Mouse (Mus musculus): ENCODE measurements at regions not wholly inside any gene's neighbourhood (a gene's known extent, or its start where the extent isn't known, plus 50 kb on each side); places are given as distances from the start of the nearest gene placed in this dataset.

DNA sequence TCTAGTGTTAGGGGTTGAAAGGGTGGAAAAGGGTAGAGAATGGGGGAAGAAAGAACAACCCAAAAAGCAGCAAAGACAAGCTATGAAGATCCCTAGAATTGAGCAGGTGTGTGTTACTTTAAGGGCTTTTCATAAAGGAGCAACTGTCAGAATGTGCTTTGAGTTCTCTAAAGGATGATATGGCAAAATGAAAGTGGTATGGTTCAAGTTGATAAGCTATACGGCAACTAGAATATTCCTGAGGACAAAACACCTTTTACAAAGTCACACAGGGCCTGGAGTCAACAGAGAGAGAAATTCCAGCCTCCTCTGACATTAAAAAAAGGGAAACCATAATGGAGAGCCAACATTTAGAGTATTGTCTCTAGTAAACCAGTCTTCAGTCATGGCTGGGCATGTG, 320.6 kb upstream of the Pard3b start:
- DNase-seq (ENCODE audit: low spot score in 2 of 2): no peak

DNA sequence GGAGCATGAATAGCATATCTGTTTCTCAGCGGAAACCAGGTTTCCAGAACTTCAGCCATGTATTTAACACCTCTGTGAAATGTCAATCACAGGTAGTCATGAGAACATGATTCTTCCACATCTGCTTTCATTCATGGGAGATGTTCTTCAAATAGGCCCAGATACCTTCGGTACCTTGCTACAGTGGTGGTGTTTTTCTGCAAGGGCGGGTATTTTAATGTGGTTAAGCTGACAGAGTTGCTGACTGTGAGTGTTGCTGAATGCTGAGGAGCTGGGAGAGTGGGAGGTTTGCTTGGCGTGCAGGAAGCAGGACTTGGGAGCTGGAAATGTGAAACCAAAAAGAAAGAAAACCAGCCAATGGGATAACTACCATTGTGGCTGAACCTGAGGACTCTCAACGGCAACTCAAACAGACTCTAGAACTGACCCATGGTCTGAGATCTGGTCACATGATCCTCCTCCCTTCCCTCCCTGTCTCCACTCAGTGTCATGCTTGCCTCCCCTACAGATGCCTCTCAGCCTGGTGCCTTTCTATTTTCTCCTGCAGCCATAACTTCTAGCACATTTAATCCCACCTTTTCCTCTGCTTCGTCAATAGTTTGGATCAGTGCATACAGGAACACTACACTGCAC, 317.0 kb upstream of the Pard3b start:
- DNase-seq (ENCODE audit: low spot score in 2 of 2): no peak

DNA sequence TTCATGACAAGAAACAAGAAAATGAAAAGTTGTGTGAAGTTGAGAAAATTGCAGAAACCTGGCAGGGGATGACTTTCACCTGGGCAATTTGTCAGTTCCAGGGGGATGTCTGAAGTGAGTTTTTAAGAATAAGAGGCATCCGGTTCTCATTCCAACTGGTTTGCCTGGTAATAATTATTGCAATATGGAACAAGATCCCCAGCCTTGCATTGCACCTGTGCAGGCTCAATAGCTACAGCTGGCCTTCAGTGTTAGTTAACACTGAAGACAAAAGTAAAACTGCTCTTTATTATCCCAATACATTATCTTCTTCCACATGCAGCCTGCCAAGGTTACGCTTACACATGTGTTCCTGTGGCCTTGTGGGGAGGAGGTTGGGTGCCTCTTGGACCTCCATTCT, 307.2 kb upstream of the Pard3b start:
- DNase-seq (ENCODE audit: low spot score in 2 of 2): no peak

GRCm38 (mm10) chr1:61331906-61332305, 306.7 kb upstream of the Pard3b start:
- no peak for DNase-seq (ENCODE audit: low spot score in 2 of 2)

DNA sequence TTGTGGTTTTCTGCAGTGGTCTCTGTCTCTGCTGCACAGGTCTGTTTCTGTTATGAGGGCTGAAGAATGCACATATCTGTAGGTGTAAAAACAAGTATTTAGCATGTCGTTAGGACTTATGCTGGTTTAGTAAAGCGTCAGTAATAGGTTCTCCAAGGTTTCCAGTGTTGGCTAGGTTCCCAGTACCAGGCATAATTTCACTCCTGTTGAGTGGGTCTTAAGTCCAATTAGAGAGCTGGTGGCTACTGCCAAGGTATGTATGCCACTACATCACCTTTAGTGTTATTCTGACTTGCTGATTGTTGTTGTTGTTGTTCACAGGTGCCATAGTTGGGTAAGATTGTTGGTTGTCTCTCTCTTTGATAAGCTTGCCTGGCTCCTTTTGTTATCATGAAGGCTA, 302.3 kb upstream of the Pard3b start:
- no peak for DNase-seq (ENCODE audit: low spot score in 2 of 2)

- no peak for DNase-seq (ENCODE audit: low spot score in 2 of 2)
Measured at GRCm38 (mm10) chr1:61352921-61353320, 285.7 kb upstream of the Pard3b start.

GRCm38 (mm10) chr1:61353481-61353880, 285.1 kb upstream of the Pard3b start:
- DNase-seq (ENCODE audit: low spot score in 2 of 2): no peak

GRCm38 (mm10) chr1:61355241-61355640, 283.4 kb upstream of the Pard3b start:
- DNase-seq (ENCODE audit: low spot score in 2 of 2): no peak

DNA sequence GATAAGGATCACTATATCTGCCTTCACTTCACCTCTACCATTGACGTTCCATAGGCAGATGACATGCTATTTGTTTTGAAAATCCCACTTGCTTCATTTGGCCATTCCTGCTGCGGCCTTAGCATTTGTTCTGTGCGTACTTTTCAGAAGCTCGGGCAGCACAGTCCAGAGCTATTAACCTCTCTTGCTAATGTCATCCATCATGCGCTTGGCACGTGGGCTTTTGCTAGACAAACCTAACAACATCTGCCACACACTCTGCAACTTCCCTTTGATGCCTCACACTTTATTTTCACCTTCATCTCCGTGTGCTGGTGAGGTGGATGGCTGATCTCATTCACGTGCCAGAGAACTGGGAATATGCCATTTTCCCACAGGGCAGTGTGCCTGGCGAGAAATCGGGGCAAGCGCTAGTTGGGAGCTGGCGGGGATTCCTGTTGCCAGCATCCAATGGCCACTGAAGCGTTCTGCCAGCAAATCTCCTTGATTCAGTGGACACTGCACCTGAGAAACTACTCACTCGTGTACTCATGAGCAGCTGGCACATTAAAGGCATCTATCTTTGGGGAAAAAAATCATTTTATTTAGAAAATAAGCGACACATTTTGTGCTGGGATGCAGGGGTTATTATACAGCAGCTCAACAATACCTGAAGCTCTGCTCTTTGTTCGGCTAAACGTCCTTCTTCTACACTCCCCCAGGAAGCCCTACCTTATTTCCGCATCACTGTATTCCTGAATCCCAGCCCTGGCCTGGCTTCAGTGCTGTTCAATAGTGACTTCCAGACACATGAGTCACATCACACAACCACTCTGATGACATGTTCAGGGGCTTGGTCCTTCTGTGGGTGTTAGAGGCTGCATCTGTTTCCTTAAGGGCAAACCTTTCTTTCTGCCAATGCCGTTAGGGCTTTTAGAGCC, 279.4 kb upstream of the Pard3b start:
- no peak for DNase-seq (ENCODE audit: low spot score in 2 of 2)

GRCm38 (mm10) chr1:61372581-61372980, 266.0 kb upstream of the Pard3b start:
- DNase-seq (ENCODE audit: low spot score in 2 of 2): no peak

DNA sequence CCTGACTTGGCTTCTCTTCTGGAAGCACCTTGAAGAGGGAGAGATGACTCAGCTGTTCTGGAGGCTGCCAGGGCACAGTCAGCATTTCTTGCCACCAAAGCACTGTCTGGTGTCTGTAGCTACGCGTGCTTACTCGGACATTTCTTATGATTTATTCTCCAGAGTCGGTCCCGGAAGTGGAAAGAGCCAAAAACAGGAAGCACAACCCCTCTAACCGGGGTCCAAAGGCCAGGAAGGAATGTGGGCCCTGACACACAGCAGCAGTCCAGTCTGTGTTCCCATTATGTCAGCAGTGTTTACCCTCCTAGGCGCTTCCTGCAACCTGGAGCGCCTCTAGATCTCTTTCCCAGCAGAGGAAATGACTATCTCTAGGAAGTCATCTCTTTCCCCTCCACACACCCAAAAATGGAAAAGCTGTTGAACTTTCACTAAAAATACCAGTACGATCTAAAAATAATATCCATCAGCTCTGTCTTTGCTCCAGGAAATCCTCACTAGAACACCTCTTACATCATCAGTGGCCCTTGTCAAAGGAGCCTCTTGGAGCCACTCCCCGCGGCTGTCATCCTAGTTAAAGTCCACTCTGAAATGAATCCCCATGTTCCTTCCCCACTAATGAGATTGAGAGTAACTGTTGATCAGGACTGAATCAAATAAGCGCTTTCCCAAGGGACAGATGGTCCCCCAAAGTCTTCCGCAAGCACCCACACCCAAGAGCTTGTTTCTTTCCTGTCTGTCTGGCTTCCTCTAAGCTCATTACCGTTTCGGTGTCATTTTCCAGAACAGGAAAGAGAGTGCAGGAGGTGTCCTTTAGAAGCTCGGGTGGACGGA, 264.7 kb upstream of the Pard3b start:
- DNase-seq (ENCODE audit: low spot score in 2 of 2): no peak

DNA sequence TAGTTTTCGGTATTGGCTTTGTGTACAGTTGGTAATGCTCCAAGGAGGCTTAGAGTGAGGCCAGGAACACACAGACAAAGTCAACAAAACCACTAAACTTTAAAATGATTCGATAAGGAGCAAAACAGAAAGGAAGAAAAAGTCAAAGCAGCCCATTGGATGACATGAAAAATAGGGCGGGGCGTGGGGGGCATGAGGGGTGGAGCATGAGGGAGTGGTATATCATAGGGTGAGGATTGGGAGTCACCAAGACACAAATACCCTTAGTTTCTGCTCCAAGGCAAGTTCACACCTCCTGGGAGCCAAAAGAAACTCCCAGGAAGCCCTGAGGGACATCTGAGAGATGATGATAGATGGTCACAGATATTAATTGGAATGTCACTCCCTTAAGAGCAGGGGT, 262.2 kb upstream of the Pard3b start:
- DNase-seq (ENCODE audit: low spot score in 2 of 2): no peak

GRCm38 (mm10) chr1:61377070-61377469, 261.6 kb upstream of the Pard3b start:
- DNase-seq (ENCODE audit: low spot score in 2 of 2): peak in 1 of 2 experiments; percentile 60

- no peak for DNase-seq (ENCODE audit: low spot score in 2 of 2)
Measured at GRCm38 (mm10) chr1:61378240-61378639, 260.4 kb upstream of the Pard3b start.

GRCm38 (mm10) chr1:61379771-61380517, 258.7 kb upstream of the Pard3b start:
- DNase-seq (ENCODE audit: low spot score in 2 of 2): no peak

GRCm38 (mm10) chr1:61387587-61387986, 251.0 kb upstream of the Pard3b start:
- DNase-seq (ENCODE audit: low spot score in 2 of 2): no peak

DNA sequence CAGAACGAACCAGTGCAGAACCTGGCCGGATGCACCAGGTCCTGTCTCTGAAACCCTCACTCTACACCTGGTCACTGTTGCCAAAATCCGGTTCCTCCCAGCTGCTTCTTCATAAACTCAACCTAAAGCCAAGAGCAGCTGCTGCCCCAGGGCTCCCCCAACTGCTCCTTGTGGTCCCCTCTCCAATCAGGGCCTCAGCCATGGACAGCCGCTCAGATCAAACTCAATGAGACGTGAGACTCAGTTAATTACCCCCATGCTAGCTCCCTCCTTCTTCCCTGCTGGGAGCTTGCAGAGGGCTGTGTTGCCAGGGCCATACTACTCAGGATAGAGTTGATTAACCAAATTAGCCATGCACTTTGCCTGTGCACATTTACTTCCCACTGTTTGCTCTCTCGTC, 240.8 kb upstream of the Pard3b start:
- no peak for DNase-seq (ENCODE audit: low spot score in 2 of 2)

DNA sequence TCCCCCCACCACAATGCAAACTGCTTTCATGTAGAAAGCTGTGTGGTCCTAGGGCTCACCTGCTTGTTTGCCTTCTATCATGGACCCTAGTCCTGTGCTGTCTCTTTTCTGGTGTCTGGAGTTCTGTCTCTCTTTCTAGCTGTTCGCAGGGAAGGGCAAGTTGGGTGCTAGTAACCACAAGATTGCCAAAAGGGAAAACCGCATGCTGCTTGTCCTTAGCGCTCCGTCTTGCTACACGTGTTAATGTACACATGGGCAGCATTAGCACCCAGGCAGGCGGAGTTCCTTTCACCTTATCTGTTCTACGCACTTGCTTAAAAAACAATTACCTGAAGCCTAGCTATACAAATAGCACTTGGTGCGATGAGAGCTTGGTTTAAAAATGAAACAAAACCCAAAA, 236.3 kb upstream of the Pard3b start:
- no peak for DNase-seq (ENCODE audit: low spot score in 2 of 2)

DNA sequence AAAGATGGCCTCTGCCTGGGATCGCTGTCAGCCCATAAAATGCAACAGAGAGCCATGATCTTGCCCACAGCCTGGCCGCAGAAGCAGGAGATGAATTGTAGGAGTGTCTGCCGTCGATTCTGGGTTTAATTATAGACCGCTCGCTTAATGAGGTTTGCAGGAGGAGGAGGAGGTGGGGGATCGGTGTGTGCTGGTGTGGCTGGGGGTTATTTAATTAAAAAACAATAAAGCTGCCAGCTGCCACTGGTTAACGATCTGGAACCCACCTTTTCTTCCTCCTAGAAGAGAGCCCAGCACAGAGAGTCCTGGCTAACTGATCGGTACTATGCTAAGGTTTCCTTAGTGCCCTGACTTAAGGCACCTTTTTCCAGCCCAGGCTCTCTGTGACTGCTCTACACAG, 231.4 kb upstream of the Pard3b start:
- no peak for DNase-seq (ENCODE audit: low spot score in 2 of 2)

DNA sequence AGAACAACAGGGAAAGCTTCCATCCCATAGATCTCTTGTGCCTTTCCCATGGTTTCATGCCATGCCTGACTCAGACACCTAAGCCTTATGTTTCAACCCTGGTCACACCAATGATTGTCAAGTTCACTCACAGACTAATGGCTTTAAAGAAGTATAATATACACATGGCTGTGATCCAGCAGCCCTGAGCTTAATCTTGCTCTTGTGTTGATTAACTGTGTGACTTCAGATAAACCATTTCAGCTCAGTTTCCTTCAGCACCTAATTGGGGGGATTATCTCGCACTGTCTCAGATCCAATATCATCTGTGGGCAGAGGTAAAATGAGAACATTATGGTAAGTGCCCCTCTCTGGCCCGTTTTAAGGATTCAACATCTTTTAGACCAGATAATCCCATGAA, 223.9 kb upstream of the Pard3b start:
- DNase-seq (ENCODE audit: low spot score in 2 of 2): no peak

GRCm38 (mm10) chr1:61415426-61416195, 223.0 kb upstream of the Pard3b start:
- DNase-seq (ENCODE audit: low spot score in 2 of 2): no peak
